Mouse (Mus musculus): Measurements from ENCODE around the gene Hes1. TPM values are rescaled to one million over a fixed set of nuclear protein-coding genes. Genes with fewer than 3 reads are reported as not detected.
A peak's percentile ranks its signal among the peaks of the same experiment; 100 is the strongest.

Hes1 gene
- polyA plus RNA-seq, 1 experiment: 295 TPM

DNA sequence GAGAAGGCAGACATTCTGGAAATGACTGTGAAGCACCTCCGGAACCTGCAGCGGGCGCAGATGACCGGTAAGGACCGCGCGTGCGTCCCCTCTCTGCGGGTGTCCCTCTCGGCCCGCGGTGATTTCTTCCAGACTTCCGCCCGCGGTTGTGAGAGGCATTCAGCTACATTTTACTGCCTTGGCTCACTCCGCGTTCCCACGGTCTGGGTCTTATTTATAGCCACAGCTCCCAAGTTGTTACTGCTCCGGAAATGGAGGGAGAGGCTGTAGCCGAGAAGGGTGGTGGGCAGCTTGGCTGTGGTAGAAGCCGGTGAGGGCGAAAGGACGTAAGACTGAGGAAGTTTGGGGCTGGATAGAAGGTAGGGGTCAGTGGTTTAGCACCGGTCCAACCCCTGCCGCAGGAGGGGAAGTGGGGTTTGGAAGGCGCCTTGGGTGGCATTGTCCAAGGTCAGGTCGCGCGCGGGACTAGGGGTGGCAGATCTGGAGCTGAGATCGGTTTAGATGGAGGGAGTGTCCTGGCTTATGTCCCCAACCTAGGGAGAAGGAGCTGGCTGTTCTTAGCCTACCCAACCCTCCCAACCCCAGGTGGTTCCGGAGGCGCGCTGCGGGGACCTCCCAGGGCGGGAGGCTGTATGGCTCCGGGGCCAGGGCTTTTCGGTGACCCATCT, 2.1 kb downstream of the Hes1 start:
- peak overlapping the region; percentile 93 for H3K27ac ChIP-seq (ENCODE audit: insufficient read depth, low read depth, low read length)
- no peak for TF ChIP-seq CTCF (IDR thresholded peaks at IDR 0.05; ENCODE audit: extremely low read depth, insufficient read length, insufficient replicate concordance, low read depth, low read length)
- 0 out of 2 replicates have a peak, but pooled peaks have one; percentile 18 for TF ChIP-seq POLR2A (IDR thresholded peaks at IDR 0.05; ENCODE audit: low read depth, low read length)
- under 1% methylated on average over 38 of the region's 38 CpGs for WGBS
- peaks cover 7% of the 10 kb centered on the region for H3K4me1 ChIP-seq (ENCODE audit: control insufficient read depth, insufficient read depth, insufficient read length, low read length)
- no peaks in the 10 kb centered on the region for H3K27me3 ChIP-seq (ENCODE audit: control insufficient read depth, insufficient read depth, low read length)
- peaks cover 7% of the 10 kb centered on the region for H3K36me3 ChIP-seq (ENCODE audit: control insufficient read depth, insufficient read depth, low read length)
- peak overlapping the region; percentile 91 for H3K4me3 ChIP-seq (ENCODE audit: low read depth, low read length)

DNA sequence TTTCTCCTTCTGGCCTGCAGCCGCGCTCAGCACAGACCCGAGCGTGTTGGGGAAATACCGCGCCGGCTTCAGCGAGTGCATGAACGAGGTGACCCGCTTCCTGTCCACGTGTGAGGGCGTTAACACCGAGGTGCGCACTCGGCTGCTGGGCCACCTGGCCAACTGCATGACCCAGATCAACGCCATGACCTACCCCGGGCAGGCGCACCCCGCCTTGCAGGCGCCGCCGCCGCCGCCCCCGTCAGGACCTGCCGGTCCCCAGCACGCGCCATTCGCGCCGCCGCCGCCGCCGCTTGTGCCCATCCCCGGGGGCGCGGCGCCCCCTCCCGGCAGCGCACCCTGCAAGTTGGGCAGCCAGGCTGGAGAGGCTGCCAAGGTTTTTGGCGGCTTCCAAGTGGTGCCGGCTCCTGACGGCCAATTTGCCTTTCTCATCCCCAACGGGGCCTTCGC, 2.7 kb downstream of the Hes1 start:
- WGBS: under 1% methylated on average over 46 of the region's 46 CpGs
- H3K27ac ChIP-seq (ENCODE audit: insufficient read depth, low read depth, low read length): peak overlapping the region; percentile 93
- TF ChIP-seq POLR2A (IDR thresholded peaks at IDR 0.05; ENCODE audit: low read depth, low read length): no peak
- peak; percentile 46; the same call in 1 of the 2 replicates for TF ChIP-seq CTCF (IDR thresholded peaks at IDR 0.05; ENCODE audit: extremely low read depth, insufficient read length, insufficient replicate concordance, low read depth, low read length)

DNA sequence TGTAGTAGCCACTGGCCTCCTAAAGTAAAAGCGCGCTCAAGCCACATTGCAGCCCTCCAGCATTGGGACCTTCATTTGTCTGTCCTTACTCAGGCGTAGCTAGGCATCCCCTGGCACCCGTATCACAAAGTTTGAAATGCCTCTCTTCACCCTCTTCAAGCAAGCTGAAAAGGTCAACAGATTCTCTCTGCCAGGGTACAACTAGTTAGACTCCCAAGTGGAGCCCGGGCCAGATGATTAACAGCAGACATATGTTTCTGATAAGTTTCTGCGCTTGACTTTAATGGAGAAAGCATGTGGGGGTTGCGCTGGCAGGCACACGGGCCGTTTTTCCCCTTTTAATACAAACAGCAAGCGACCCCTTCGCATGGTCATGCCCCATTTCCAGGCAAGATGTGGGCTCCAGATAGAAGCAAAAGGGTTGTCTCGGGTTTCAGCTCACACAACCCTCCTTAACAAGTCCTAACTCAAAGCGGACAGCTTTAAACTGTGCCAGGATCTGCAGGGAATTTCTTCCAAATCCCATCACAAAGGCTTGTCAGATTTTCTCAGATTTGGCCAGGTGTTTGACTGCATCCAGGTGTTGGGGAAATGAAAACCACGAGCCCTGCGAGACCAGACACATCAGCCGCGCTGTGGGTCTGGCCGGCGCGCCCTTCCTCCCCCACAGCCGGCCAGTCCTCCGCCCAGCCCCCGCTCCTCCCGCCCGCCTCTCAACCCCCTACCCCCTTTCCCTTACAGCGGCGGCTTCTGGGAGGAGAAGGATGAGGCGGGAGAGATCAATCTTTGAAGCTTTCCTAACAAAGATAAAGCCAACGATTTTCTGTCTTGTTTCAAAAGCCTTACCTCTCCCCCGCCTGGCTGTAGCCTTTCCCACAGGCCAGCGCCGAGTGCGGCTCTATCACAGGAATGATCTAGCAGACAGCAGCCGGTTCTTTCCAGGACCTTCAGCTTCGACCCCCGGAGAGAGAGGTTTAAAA, 4.1 kb downstream of the Hes1 start:
- Histone ChIP-seq H3K4me1 (ENCODE audit: control insufficient read depth, insufficient read depth, insufficient read length, low read length) (peaks cover 7% of the 10 kb centered on the region), H3K27ac (ENCODE audit: insufficient read depth, low read depth, low read length) (peak overlapping the region; percentile 23), H3K4me3 (ENCODE audit: low read depth, low read length) (peak overlapping the region; percentile 40), H3K27me3 (ENCODE audit: control insufficient read depth, insufficient read depth, low read length) (no peaks in the 10 kb centered on the region), H3K36me3 (ENCODE audit: control insufficient read depth, insufficient read depth, low read length) (peaks cover 7% of the 10 kb centered on the region)
- TF ChIP-seq POLR2A (IDR thresholded peaks at IDR 0.05; ENCODE audit: low read depth, low read length) (no peak), CTCF (IDR thresholded peaks at IDR 0.05; ENCODE audit: extremely low read depth, insufficient read length, insufficient replicate concordance, low read depth, low read length) (no peak)
- WGBS: 10% methylated on average over 36 of the region's 36 CpGs

More for the DNA sequence above, 2.7 kb downstream of the Hes1 start:
- H3K4me3 ChIP-seq (ENCODE audit: low read depth, low read length): peak overlapping the region; percentile 91
- peaks cover 7% of the 10 kb centered on the region for H3K36me3 ChIP-seq (ENCODE audit: control insufficient read depth, insufficient read depth, low read length)
- H3K4me1 ChIP-seq (ENCODE audit: control insufficient read depth, insufficient read depth, insufficient read length, low read length): peaks cover 7% of the 10 kb centered on the region
- no peaks in the 10 kb centered on the region for H3K27me3 ChIP-seq (ENCODE audit: control insufficient read depth, insufficient read depth, low read length)

DNA sequence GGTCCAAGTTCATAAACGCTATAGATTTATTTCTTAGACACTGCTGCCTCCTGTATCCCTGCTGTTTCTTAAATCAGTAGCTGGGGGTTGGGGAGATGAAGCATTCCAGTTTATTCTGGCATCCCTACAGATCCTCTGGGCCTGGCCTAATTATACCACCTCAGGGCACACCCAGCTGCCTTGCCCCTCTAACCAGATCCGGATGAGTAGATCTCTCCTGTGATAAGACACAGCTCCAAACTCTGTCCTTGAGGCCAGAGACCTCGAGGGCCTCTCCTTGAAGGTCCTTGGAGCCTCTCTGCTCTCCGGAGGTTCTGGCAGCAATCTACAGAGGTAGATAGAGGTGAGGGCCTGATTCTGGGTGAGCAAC, 5.4 kb downstream of the Hes1 start:
- WGBS: 7% methylated on average over 4 of the region's 4 CpGs
- peaks cover 7% of the 10 kb centered on the region for H3K36me3 ChIP-seq (ENCODE audit: control insufficient read depth, insufficient read depth, low read length)
- TF ChIP-seq CTCF (IDR thresholded peaks at IDR 0.05; ENCODE audit: extremely low read depth, insufficient read length, insufficient replicate concordance, low read depth, low read length): no peak
- TF ChIP-seq POLR2A (IDR thresholded peaks at IDR 0.05; ENCODE audit: low read depth, low read length): no peak
- H3K4me1 ChIP-seq (ENCODE audit: control insufficient read depth, insufficient read depth, insufficient read length, low read length): peaks cover 7% of the 10 kb centered on the region
- peak overlapping the region; percentile 62 for H3K27ac ChIP-seq (ENCODE audit: insufficient read depth, low read depth, low read length)
- no peaks in the 10 kb centered on the region for H3K27me3 ChIP-seq (ENCODE audit: control insufficient read depth, insufficient read depth, low read length)
- peak overlapping the region; percentile 63 for H3K4me3 ChIP-seq (ENCODE audit: low read depth, low read length)

DNA sequence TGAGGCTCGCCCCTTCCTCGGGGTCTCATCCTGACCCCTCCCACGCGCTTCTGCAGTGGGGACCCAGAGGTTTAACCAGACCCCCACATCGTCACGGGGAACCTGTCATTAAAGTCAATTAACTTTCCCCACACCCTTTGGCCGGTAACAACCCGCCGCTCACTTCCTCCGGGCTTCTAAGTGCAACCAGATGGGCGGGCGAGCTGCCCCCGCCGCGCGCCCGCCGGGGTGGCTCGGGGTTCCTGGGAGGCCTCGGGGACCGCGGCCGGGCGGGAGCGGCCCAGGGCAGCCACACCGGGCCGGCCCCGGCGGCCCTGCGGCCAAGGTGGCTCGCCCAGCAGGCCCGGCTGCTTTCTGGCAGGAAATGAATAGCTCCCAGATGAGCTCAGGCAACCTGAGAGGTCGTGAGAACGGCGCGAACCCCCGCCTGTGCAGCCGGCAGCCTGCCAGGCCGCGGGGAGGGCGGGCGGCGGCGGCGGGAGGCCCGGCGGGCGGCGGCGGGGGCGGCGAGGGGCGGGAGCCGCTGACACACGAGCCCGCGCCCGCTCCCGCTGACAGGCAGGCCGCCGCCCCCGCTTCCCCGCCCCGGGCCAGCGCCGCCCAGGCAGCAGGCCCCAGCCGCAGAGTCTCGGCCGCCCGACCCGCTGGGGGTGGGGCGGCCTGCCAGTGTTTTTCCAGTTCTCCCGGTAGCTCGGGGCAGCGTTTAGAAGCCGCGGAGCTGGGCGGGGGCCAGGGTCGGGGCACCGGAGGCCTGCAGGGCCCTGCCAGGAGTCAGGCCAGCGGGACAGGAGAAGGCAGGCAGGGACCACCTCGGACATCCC, 6.0 kb downstream of the Hes1 start:
- Histone ChIP-seq H3K27me3 (ENCODE audit: control insufficient read depth, insufficient read depth, low read length) (no peaks in the 10 kb centered on the region), H3K4me3 (ENCODE audit: low read depth, low read length) (peak overlapping the region; percentile 63), H3K36me3 (ENCODE audit: control insufficient read depth, insufficient read depth, low read length) (peaks cover 7% of the 10 kb centered on the region), H3K27ac (ENCODE audit: insufficient read depth, low read depth, low read length) (peak overlapping the region; percentile 81), H3K4me1 (ENCODE audit: control insufficient read depth, insufficient read depth, insufficient read length, low read length) (peaks cover 7% of the 10 kb centered on the region)
- under 1% methylated on average over 82 of the region's 82 CpGs for WGBS
- TF ChIP-seq POLR2A (IDR thresholded peaks at IDR 0.05; ENCODE audit: low read depth, low read length) (no peak; the same call in 1 of the 2 replicates), CTCF (IDR thresholded peaks at IDR 0.05; ENCODE audit: extremely low read depth, insufficient read length, insufficient replicate concordance, low read depth, low read length) (no peak)

DNA sequence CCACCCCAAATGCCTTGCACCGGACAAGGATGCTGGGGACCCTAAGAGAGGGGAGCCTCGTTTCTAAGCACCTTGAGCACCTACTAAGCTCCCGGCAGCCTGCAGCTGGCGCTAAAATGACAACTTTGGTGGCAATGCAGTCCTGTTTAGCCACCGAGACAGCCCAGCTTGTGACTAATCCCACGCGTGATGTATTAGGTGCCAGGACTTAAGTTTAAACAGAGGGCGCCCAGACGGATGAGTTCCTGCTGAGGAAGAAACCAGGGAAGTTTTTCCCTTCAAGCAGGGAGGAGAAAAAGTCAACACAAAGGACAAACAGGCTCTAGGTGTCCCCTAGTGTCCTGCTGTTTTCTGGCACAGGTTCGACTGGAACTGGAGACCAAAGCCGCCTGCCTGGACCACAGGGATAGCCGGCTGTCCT, 6.6 kb downstream of the Hes1 start:
- H3K4me3 ChIP-seq (ENCODE audit: low read depth, low read length): peak overlapping the region; percentile 63
- no peak for TF ChIP-seq CTCF (IDR thresholded peaks at IDR 0.05; ENCODE audit: extremely low read depth, insufficient read length, insufficient replicate concordance, low read depth, low read length)
- no peak for TF ChIP-seq POLR2A (IDR thresholded peaks at IDR 0.05; ENCODE audit: low read depth, low read length)
- H3K36me3 ChIP-seq (ENCODE audit: control insufficient read depth, insufficient read depth, low read length): peaks cover 7% of the 10 kb centered on the region
- H3K27ac ChIP-seq (ENCODE audit: insufficient read depth, low read depth, low read length): peak overlapping the region; percentile 81
- H3K27me3 ChIP-seq (ENCODE audit: control insufficient read depth, insufficient read depth, low read length): no peaks in the 10 kb centered on the region
- peaks cover 7% of the 10 kb centered on the region for H3K4me1 ChIP-seq (ENCODE audit: control insufficient read depth, insufficient read depth, insufficient read length, low read length)
- WGBS: 14% methylated on average over 12 of the region's 12 CpGs

Measured in small intestine, adult 2 months (tissue).